Mouse (Mus musculus): Measurements from ENCODE around the gene C2cd4b. TPM values are rescaled to one million over a fixed set of nuclear protein-coding genes. Genes with fewer than 3 reads are reported as not detected.

Gene C2cd4b
- 1 to 10 TPM; 1.2 to 1.4 TPM for total RNA-seq (2021)

GRCm38 (mm10) chr9:67759163-67759955 lies at the start of gene C2cd4b:
Gene C2cd4b (plus strand): TSS chr9:67759437.
- peak; percentile 56 to 57 for DNase-seq
- intact Hi-C loops (cut with DNase I) = loop anchor here (2.0 to 5.0 kb wide), 2 partner anchors 115 to 213 kb away; no protein-coding TSS in a partner anchor

DNA sequence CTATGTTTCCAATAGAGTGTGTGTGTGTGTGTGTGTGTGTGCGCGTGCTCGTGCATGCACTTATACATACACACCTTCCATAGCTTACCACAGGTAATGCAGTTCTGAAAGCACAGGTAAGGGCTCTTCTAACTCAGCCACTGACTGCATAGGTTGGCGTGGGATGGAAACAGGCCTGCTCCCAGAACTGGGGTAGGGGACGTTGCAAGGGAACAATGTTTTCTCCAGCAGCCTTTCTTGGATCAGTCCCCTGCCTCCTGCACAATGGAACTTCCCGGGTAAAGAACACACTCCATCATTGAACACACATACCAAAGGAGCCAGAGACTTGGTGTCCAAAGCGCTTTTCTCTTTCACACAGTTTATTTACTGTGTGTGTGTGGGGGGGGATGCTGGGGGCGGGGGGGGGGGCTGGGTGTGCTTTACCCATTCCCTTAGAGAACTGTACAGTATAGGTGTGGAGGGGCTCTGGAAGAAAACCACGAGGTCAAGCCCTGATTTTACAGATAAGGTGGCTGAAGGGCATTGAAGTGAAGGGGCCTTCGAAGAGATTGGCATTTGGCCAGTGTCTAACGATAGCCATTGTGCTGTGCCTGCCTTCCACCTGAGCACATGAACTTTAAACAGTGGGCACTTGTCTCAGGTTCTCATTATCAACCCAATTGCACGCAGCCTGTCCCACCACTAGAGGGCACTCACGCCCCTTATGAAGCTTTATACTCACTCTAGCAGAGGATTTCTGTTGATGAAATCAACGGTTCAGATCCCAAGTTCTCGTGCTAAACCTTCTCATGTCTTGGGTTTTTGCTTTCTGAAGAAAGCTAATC lies 48.0 kb upstream of the C2cd4b start:
- intact Hi-C loops (cut with DNase I) = loop anchor here (1.0 kb wide), 1 partner anchor 91 kb away; no protein-coding TSS in a partner anchor
- peak; percentile 55 to 70 for DNase-seq

- intact Hi-C loops (cut with DNase I) = no loop called here
These were observed 47.1 kb upstream of the C2cd4b start for GRCm38 (mm10) chr9:67712146-67712545.

GRCm38 (mm10) chr9:67717081-67717480 lies 42.2 kb upstream of the C2cd4b start:
- intact Hi-C loops (cut with DNase I) = no loop called here
- no peak for DNase-seq

More at GRCm38 (mm10) chr9:67712146-67712545, 47.1 kb upstream of the C2cd4b start:
- DNase-seq = no peak

DNA sequence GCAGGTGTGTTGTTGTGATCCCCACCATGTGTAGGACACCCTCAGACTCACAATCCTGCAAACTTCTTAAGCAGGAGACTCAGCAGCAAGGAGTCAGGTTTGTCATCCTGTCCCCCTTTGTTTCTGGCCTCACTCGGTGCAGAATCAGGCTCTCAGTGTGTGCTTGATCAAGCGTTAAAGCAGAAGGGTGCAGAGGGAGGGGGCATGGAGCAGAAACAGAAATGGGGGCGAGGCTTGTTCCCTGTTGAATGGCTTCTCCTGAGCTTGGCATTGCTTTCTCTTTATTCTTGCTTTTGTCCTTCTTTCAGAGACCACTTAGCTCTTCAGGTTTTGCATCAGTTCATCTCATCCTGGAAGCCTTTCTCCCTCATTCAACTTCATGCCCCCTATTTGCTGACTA lies 40.6 kb upstream of the C2cd4b start:
- intact Hi-C loops (cut with DNase I) = no loop called here
- no peak for DNase-seq

- no peak for DNase-seq
- intact Hi-C loops (cut with DNase I) = no loop called here
These were observed 39.1 kb upstream of the C2cd4b start for GRCm38 (mm10) chr9:67720150-67720549.

GRCm38 (mm10) chr9:67722378-67722777 lies 36.9 kb upstream of the C2cd4b start:
- intact Hi-C loops (cut with DNase I) = no loop called here
- peak; percentile 10 to 13 for DNase-seq

DNA sequence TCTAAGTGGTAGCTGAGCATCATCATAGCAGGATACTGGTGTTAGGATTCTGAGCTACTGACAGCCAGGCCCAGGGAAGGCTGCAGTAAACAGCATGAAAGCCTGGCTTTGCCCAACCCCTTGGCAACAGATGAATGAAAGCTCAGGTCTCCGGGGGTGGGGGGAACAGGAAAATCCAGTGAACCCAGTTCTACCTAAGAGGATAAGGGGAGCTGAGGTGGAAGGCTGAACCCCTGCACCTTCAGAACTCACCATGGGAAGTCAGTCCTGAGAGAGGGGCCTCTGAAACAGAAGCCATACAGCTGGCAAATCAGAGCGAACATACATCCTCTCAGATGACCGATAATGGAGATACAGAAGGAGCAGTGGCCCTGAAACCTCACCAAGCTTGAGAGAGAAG lies 34.0 kb upstream of the C2cd4b start:
- DNase-seq = no peak
- intact Hi-C loops (cut with DNase I) = no loop called here

- DNase-seq = no peak
- intact Hi-C loops (cut with DNase I) = no loop called here
These were observed 25.5 kb upstream of the C2cd4b start for GRCm38 (mm10) chr9:67733716-67734115.

DNA sequence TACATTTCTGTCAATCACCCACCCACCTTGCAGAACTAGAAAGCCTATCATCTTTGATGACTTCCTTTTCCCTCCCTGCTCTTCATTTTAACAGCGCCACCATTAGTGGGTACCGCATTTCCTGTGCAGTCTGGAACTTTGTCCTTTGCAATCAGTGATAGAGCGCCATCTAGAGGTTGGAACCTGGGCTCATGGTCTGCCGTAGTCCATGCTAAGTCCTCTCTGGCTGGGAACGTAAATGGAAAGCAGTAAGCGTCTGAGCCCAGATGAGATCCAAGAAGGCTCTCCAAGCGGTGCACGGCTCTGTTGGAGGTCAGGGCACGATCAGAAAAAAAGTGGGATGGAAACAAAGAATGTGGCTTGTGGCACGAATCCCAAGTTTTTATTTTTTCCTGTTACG lies 23.8 kb upstream of the C2cd4b start:
- intact Hi-C loops (cut with DNase I) = no loop called here
- peak; percentile 23 to 46 for DNase-seq

- intact Hi-C loops (cut with DNase I) = no loop called here
- DNase-seq = no peak
These were observed 18.0 kb upstream of the C2cd4b start for GRCm38 (mm10) chr9:67741256-67741655.

DNA sequence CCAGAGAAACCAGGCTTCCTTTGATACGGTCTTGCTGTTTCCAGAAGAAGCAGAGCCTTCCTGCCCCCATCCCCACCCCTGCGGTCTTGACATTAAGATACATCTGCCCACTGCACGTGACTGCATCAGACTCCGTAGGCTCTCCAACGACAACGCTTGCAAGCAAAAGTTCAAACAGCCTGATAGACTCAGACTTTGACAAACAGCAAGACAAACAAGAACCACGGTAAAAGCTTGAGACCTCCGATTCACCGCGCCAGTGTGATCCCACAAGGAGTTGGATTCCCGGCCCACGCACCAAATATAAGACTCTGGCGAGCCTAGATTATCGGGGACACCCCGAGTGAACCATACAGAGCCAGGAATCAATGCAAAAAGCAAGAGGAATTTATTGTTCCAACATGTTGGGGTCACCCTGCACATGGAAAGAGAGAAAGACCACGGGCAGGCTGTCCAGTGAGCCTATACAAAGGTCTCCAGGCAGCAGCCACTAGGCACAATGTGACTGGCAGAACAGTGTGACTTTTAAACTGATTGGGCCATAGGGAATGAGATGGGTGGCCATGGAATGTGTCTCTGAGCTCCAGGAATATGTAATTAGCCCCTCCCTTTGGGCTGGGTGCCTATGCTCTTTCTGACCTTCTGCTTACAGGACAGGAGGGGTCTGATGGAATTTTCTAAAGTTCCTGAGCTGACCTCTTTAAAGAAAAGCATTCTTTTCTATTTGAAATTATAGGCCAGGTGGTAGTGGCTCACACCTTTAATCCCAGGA lies 5.6 kb upstream of the C2cd4b start:
- intact Hi-C loops (cut with DNase I) = no loop called here
- DNase-seq = no peak

DNA sequence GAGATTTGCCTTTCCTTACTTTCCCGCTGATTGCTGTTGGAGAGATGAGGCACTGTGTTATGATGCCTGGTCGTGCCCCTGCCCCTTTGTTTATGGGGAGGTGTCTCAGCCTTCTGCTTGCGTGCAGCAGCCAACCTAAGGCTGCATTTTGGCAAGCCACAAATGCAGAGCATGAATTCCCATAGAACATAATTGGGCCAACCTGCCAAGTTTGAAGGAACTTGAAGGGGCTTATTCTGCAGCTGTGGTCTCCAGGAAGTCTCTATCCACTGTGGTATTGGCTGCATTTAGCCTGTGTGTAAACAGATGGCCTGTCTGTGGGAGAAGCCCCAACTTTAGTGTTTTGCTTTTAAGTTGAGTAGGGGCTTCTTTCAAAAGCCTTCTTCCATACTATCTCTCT lies 4.5 kb upstream of the C2cd4b start:
- no peak for DNase-seq
- intact Hi-C loops (cut with DNase I) = loop anchor here (5.0 kb wide), 1 partner anchor 218 kb away; no protein-coding TSS in a partner anchor

GRCm38 (mm10) chr9:67758686-67759085 lies 551 bp upstream of the C2cd4b start:
- intact Hi-C loops (cut with DNase I) = loop anchor here (1.0 to 5.0 kb wide), 3 partner anchors 44 to 214 kb away; no protein-coding TSS in a partner anchor
- peak; percentile 51 to 60 for DNase-seq

DNA sequence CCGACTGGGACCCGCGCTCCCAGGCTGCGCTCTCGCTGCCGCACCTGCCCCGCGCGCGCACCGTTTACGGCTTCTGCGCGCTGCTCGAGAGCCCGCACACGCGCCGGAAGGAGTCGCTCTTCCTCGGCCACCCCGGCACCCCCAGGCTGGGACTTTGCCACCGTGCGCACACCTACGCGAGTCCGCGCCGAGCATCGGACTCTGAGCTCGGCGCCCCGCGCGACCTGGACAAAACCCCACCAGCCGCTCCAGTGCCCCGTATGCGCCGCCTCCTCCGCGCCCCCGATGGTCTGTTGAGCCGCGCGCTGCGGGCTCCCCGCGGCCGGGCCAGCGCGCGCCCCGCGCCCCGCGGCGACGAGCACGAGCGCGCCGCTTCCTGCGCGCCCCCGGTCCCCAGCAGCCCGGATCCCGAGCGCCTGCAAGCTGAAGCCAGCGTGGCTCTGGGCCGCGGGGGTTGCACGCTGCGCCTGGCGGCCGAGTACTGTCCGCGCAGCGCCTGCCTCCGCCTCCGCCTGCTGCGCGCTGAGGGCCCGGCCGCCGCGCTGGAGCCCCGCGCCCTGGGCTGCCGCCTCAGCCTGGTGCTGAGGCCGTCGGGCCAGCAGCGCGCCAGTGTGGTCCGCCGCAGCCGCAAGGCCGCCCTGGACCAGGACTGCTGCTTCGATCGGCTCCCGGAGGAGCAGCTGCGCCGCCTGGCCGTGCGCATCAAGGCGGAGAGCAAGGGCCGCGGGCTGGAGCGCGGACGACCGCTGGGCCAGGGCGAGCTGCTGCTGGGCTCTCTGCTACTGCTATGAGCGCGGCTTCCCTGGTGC lies 923 bp downstream of the C2cd4b start:
- intact Hi-C loops (cut with DNase I) = loop anchor here (2.0 to 5.0 kb wide), 2 partner anchors 115 to 212 kb away; no protein-coding TSS in a partner anchor
- DNase-seq = peak; percentile 46 to 59

DNA sequence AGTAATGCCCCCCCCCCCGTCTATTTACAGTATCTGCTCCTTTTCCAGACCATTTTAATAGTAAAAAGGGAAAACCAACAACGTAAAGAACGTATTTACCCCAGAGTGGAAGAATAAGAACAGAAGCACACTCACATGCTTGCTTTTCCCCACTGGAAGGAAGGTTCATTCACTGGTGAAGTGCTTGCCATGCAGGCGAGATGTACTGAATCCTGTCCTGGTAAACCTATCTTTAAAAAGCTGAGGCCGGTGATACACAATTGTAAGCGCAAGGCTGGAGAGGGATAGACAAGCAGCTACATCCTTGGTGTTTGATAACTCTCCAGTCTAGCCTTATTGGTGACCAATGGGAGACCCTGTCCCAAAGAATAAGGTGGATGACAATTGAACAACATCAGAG lies 1.8 kb downstream of the C2cd4b start:
- no peak for DNase-seq
- intact Hi-C loops (cut with DNase I) = no loop called here

- intact Hi-C loops (cut with DNase I) = no loop called here
These were observed 4.1 kb downstream of the C2cd4b start for GRCm38 (mm10) chr9:67763326-67763725.

DNA sequence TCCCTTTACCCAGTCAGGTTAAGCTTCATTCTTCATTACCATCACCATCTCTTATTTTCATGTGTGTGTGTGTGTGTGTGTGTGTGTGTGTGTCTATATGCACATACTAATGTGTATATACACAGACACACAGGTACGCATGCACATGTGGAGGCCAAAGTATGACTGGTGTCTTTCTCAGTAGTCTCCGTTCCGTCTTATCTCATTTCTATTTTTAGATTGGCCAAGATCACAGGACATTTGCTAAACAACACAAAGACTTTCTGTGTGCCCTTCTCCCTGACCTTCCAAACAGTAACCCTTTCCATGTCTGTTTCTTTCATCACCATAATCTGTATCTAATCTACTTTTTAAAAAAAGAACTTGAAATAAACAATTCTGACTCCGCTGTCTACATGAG lies 7.2 kb downstream of the C2cd4b start:
- intact Hi-C loops (cut with DNase I) = no loop called here
- peak in 1 of 2 experiments; percentile 17 for DNase-seq

More at GRCm38 (mm10) chr9:67763326-67763725, 4.1 kb downstream of the C2cd4b start:
- DNase-seq = no peak

DNA sequence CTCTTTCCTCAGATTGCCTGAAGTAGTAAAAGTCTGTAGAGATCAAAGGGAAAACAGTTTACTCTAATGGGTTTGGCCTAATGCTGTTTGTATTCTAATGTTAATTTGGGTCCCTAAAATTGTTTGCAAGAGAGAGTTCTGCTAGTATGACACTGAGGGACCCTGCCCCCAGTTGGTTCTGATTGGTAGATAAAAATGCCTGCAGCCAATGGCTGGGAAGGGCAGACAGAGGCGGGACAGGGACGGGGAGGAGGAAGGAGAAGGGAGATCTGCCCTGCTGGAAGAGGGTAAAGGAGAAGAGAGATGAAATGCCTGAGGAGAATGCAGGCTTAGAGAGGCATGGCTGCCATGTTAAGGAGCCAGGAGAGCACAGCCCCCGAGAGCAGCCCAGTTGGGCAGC lies 7.7 kb downstream of the C2cd4b start:
- DNase-seq = peak in 1 of 2 experiments; percentile 31

DNA sequence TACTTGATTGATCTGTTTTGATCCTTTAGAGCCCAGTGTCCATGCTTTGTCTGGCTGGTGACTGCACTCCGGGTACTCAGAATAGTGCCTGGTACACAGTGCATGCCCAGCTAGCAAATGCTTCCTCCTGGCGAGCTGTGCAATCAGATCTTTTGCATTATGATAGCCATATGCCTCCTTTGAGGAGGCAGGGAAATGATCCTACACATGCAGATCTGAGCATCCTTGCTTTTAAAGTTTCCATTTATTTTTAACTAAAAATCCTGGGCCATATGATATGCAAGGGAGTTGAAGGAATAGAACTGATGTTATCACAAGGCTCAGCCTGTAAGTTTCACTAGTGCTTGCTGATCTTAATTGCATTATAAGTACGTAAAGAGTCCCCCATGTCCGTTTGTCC lies 9.6 kb downstream of the C2cd4b start:
- intact Hi-C loops (cut with DNase I) = no loop called here
- no peak for DNase-seq

More for the DNA sequence above, 7.7 kb downstream of the C2cd4b start:
- intact Hi-C loops (cut with DNase I) = no loop called here
